Mouse (Mus musculus) layer of hippocampus, postnatal 14 days (tissue): Measurements from ENCODE around the gene Abraxas2. TPM values are rescaled to one million over a fixed set of nuclear protein-coding genes. Genes with fewer than 3 reads are reported as not detected.

Experiments
- DNase-seq, 2 experiments: peaks; one replicate each; pipeline ENCODE4 v3.0.0; 2021 to 2022; ENCODE audit warnings: low spot score in 2 of 2, mixed read lengths in 1 of 2
- total RNA-seq, 2 experiments: library from RNA; stranded (reverse); gene quantifications; 2 replicates each; pipeline ENCODE4 v1.2.3; 2021

Abraxas2 gene
- total RNA-seq, 2 experiments from 2014 or later = 26.4 to 29.6 TPM

DNA sequence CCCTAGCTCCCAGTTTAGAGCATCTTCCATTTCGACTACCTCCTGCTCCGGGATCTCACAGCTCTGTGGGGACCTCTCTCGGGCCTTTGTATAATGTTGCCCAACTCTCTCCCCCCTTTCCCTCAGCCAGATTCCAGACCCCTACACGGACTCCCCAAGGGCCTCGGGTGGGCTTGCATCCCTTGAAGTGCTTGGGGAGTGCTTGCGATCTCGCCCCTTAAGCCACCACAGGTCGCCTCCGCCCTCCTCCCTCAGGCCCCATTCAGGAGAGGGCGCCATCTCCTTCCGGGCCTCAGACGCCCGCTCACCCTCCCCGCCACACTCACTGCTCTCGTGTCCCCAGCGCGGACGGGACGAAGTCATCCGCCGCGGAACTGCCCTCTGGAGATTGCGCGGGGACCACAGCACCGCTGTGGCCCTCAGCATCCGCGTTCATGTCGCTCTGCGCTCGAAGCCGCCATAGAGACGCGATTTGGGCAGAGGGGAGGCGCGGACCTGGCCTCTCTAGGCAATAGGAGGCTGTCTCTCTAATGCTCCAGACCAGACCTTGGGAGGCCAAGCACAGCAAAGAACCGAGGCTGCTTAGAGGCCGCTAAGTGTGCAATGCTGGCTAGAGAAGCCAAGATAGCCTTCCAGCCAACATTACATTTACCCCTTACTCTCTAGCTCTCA is 6.7 kb upstream of the Abraxas2 start, which contains the start of gene Eef1akmt2:
Gene Eef1akmt2 (minus strand): TSS at position 501 of the 672 bp plus-strand sequence.
- DNase-seq = peak; percentile 82 to 86

DNA sequence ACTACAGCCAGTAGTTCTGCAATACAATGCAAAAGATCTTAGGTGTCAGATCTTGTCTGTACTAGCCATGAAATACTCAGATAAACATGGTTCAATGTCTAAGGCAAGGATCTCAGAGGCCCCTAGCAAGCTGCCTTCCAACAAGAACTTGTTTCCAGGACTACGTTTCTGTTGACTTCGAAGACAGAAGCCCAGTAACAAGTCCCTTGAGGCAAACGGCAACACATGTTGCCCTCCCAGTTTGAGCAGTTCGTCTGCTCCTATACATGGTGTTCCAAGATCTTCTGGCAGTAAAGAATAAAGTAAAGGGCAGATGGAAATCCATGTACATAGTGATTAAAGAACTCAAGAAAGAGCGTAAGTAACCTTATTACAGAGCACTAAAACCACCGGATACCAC is 5.7 kb upstream of the Abraxas2 start:
- no peak for DNase-seq

DNA sequence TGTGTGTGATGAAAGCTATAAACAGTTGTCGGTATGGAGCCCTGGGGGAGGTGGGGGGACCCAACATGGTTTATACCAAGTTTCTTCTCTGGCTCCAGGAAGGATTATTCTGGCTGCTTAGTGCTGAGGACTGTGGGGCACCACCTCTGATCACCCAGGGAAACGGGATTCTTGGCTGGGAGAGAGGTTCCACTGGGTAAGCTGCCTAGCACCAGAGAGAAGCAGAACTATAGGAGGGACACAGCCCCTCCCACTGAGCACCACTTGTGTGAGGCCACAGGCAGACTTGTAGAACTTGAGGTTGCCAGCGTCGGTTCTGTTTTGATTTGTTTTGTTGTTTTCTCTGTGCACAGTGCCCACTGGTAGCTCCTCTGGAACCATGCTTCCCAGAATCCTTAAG is 5.1 kb upstream of the Abraxas2 start:
- peak in 1 of 2 experiments; percentile 29 for DNase-seq

DNA sequence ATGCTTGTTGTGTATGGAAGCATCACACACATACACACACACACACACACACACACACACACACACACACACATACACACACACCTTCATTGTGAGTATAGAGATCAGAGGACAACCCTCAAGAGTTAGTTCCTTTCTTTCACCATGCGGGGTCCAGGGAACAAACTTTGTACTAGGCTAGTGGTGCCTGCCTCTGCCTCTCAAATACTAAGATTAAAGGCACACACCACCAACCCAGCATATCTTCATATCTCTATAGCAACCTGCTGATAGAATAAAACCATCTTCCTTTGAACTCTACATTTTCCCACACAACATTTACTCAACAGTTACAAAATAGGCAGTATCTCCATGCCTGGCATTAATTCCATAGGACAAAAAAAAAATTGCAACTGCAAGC is 2.9 kb upstream of the Abraxas2 start:
- no peak for DNase-seq

DNA sequence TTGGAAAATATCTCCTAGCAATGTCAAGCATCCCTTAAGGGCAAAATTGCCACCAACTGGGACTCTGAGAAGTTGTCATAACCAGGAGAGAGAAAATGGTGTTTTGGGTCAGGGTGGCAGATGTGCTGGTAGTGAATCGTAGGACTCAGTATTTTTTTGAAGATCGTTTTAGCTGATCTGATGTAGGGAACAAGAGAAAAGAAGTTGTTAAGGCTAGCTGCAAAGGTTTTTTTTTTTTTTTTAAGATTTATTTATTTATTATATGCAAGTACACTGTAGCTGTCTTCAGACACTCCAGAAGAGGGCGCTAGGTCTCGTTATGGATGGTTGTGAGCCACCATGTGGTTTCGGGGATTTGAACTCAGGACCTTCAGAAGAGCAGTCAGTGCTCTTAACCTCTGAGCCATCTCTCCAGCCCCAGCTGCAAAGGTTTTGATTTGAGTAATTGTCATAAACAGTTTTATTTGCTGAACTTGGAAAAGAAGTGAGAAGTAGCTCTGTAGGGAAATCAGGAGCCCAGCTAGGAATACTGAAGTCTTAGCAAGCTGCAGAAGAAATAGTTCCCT is 899 bp upstream of the Abraxas2 start:
- no peak for DNase-seq

DNA sequence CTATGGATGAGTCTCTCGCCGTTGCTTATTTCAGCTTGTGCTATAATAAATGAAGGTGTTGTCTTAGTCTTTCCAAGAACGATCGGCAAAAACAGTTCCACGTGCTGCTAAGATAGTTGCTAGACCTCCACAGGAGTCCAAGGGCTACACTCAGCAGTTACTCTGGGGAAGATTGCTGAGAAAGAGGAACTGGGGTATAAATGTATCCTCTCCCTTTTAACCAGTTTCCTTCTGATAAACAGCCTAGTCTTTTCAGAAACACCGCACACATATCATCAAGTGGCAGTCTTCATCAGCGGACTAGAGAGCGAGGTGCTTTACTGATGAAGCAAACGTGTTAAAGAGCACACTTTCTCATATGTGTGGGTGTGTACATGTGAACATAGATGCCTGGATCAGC is 7.3 kb downstream of the Abraxas2 start:
- no peak for DNase-seq

DNA sequence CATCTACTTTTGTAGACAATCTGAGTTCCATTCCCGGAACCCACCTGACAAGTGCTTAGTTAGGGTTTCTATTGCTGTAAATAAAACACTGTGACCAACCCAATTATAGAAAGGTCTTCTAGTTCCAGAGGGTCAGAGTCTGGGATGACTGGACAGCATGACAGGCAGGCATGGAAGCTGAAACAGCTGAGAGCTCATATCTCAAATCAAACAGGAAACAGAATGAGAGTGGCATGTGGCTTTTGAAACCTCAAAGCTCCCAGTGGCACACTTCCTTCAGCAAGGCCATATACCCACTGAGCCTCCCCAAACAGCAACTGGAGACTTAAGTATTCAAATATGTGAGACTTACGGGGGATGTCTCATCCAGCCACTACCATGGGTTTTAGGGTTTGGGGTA is 14.0 kb downstream of the Abraxas2 start:
- no peak for DNase-seq

DNA sequence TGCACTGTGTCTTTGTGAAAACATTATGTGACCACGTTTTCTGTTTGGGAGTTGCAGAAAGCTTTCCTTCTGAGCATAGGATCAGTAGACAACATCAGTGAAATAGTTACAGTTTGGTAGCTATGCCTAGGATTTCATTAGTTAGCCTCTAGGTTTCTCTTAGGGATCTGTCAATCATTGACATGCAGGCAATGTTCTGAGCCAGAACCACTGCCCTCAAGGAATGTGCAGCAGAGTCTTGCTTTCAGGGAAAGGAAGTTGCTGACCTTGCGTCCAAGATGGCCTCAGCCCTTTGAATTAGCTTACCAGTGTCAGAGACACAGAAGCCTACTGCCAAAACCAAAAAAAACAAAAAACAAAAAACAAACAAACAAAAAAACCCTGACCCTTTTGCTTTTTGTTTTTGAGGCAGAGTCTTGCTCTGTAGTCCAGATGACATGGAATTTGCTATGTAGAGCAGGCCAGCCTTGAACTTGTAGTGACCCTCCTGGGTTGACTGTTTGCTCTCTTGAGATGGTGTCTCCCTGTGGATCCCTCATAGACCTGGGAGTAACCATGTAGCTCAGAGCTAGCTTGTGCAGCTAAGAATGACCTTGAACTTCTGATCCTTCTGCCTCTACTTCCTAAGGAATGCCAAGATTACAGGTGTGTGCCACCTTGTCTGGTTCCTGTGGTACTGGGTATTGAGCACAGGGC is 16.5 kb downstream of the Abraxas2 start:
- no peak for DNase-seq

DNA sequence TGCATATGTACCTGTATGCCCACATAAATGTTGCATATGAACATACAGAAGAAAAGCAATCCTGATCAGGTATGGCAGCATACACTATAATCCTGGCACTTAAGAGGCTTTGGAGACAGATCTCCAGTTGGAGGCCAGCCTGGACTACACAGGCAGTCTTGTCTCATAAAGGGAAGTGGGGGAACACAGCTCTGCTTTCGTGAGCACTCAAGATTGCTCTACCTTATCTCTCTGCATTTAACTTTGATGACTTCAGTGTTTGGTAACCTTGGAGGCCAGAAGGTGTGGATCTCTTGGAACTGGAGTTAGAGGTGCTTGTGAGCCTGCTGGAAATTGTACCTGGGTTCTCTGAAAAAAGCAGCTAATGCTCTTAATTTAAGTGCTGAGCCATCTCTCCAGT is 21.3 kb downstream of the Abraxas2 start:
- no peak for DNase-seq

DNA sequence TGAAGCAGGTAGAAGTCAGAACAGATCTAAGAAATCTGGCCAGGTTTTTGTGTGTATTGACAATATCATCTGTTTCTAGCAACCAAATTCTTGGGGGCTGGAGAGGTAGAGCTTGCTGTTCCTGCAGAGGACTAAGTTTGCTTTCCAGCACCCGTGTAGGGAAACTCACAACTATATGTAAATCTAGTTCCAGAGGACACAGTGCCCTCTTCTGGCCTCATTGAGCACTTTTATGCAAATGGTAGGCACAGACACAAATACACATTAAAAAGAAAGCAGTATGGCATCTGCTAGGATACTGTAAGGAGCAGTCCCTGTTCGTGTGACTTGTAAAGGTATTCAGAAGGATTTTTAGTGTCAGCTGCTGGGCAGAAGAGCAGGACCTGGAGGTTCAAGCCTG is 23.3 kb downstream of the Abraxas2 start:
- DNase-seq = no peak

DNA sequence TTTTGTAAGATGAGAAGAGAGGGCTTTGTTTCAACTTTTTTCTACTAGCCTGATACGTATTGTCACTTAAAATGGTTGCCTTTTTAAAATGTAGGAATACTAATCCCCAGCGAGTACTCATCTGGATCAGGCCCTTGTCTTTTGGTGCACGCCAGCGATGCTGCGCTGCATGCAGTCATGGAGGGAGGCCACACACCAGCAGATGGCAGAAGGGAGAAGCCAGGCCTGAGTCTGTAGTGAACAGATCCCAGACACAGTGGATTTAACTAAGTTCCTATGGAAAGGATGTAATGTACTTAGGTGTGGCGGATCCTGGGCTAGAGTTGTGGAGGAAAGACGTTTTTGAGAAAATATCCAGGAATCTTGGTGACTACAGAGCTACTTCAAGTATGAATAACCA is 25.0 kb downstream of the Abraxas2 start:
- peak in 1 of 2 experiments; percentile 34 for DNase-seq

DNA sequence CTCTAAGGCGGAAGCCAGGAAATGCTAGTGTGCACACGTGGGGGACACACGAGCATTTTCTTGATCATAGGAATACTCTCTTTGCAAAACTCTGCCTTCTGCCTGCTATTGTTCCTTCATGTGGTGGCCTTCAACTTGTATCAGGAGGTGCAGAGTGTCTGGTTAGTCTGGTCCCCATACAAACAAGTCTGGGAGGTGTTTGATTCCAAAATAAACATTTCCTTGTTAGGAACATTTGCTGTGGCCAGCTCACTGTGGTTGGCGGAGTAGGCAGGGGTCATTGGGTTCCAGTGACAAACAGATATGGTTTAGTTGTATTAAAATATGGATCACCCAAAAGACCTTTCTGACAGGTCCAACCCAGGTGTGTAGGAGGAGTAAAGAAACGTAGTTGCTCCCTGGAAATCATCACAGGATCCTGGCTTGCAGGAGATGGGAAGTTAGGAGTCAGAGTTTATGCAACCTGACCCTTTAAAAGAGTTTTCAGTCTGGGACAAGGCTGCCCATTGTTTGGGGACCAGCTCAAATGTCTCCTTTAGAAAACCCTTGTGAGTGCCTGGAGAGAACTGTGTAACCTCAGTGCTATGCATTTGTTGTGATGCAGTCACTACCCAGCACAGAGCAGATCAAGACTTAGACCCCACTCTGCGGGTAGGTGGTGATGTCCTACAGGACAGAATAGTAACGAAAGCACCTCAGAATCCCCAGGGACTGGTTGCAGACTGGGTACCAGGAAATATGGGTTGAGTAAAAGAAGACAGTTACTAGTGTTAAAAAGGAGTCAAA is 28.2 kb downstream of the Abraxas2 start:
- DNase-seq = no peak

DNA sequence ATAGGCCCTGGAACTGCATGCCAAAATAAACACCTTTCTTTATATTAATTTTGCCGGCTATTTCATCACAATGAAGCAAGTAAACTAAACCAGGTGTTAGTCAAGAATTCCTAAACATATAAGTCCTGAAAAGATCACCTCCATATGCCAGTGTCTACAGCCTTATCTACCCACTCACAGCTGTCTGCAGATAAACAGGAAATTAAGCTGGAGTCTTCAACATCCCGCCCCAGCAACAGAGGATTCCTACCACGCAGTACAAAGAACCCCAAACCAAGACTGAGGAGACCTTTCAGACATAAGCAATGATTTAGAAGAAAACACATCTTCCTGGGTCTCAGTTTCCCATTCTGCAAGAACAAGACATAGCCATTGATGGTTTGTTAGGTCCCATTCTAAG is 29.0 kb downstream of the Abraxas2 start:
- no peak for DNase-seq

DNA sequence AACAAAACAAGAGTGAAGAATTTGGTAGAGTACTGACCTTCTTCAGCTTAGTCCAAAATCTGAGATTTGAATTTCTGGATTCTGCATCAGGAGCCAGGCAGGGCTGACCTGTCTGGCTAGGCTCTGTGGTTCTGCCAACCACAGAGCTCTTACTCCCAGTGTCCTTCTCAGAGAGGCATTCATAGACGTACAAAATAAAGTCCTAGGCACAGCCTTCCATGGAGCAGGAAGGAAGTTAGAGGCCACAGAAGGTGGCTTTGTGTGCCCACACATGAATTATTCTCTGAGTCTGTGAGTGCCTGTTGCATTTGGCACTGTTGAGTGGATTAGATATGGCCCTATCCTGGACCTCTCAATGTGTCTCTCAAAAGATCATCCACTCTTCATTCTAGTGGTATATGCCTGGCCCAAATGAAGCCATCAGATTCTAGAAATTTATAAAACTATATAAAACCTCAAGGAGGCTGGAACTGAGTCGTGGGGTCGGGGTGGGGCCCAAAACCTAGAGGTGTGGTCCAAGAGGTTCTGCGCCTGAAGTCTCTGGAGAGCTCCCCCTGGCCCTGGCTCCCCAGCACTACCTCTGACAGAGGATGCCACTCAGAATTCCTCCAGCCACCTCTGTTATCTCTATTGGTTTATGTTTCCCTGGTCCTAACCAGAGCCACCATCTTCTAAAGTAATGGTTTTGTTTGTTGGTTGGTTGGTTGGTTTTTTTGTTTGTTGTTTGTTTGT is 29.7 kb downstream of the Abraxas2 start:
- DNase-seq = no peak

DNA sequence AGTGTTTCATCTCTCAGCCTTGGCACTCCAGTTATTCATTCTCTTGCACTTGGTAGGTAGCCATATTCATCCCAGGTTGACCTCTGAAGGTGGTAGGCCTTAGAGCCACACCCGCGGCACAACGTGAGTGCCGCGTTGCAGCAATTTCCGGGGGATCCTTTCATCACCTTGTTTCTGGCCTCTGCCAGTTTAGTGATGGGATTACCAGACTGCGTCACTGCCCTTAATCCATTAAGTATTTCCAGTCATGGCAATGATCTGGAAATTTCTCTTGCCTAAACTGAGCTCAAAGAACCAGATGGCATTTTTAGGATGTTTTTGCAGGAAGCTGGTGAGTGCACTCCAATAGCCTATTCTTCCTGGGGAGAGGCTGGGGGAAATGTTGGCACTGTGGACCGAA is 30.7 kb downstream of the Abraxas2 start:
- DNase-seq = no peak

DNA sequence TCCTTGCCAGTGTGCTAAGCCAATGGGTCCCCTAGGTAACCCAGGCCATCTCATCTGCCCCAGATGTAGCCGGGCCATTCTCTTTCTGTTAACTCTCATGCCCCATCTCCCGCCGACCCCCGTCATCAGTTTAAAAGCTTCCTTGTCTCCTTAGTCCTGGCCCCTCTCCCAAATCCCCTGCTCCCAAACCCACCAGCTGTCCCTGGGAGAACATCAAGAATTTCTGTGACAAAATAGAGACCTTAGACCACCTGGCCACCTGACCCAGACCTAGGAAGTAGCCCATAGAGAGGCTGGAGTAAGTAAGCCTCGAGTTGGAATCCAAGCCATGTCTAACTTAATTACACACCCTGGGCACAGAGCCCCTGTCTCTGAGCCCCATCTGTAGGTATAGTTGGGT is 31.2 kb downstream of the Abraxas2 start:
- DNase-seq = no peak

DNA sequence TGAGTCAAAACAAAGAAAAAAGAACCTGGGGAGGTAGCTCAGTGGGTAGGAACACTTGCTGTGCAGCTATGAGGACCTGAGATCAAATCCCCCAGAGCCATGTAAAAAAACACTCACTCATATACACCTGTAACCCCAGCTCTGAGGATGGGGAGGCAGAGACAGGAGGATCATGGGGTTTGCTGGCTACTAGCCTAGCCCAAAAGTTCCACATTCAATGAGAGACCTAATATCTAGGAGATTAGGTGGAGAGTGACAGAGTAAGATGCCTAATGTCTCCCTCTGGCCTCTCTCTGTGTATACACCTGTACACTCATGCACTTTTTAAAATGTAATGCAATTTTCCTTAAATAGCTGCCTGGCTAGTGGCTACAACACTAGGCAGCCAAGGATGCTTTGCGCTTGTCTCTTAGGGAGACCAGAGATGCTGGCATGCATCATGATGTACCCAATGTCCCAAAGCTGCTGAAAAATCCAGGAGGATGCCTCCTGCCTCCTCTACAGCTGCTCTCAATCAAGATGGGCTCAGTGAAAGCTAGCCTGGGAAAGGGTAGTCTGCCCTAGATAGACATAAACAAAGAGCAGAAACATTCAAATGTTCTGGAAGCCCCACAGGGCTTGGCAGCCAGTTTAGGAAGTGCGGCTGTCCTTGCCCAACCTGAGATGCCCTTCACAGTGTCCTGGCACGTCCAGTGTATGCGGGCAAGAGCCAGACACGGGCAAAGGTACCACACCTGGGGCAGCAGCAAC is 32.7 kb downstream of the Abraxas2 start:
- DNase-seq = no peak

DNA sequence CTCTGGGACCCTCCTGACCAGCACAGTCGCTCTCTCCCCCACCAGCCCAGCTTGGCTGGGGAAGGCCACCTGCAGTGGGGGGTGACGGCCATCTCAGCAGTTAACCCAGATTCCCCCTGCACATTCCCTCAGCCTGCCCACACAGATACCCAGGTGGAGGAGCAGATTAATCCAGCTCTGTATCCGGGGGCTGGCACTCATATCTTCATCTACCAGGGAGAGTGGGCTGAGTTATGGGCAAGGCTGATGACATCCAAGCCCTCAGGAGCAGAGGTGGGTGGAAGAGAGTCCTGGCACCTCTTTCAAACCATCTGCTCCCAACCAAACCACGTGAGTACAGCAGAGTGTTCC is 33.3 kb downstream of the Abraxas2 start:
- DNase-seq = no peak

DNA sequence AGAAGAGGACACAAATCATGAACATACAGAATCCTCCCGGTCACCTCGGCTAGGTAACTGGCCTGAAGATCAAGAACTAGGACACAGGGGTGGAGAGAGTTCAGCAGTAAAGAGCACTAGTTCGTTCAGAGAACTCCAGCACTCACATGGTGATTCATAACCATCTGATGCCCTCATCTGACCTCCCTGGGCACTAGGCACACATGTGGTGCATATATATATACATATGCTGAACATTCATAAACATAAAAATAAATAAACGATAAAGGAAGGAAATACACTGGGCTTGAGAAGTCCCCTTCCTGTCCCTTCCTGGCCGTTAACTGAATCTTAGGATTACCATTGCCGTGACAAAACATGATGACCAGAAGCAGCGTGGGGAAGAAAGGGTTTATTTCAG is 33.8 kb downstream of the Abraxas2 start:
- no peak for DNase-seq

DNA sequence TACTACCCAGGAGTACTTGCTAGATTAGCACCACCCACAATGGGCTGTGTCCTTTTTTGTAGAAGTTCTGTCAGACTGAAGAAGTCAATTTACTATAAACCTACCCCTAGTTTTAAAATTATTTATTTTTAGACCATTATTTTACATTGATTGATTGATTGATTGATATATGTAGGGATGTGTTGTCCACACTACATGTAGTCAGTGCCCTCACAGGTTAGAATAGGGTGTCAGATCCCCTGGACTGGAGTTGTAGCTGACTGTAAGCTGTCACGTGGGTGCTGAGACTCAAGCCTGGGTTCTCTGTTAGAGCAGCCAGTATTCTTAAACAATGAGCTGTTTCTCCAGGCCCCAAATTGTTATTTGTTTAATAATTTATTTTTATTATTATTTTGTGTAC is 34.3 kb downstream of the Abraxas2 start:
- no peak for DNase-seq
